Mouse (Mus musculus) embryonic fibroblast, embryonic 13.5 days (primary cell): ENCODE results near the gene Xirp1.

Experiments used
- CTCF ChIP-seq: IDR thresholded peaks from 2 replicates; pipeline ENCODE4 v1.5.1; 2011; ENCODE audit warnings: mild to moderate bottlenecking, control low read depth, low read length, moderate library complexity, borderline replicate concordance; ENCODE audit not compliant: insufficient read depth
- POLR2A ChIP-seq: IDR thresholded peaks from 2 replicates; pipeline ENCODE4 v1.6.1; 2011; ENCODE audit warnings: low read depth, mild to moderate bottlenecking, control low read depth, low read length, moderate library complexity

GRCm38 (mm10) chr9:119980770-119981182 lies 42.6 kb downstream of the Xirp1 start:
- no peak for TF ChIP-seq CTCF
- no peak for TF ChIP-seq POLR2A
